Mouse (Mus musculus): ENCODE measurements around the gene Tmem87b. TPM values are rescaled to one million over a fixed set of nuclear protein-coding genes. Genes with fewer than 3 reads are reported as not detected.

Gene Tmem87b
- 35.6 and 37.4 TPM in 2 replicates for polyA plus RNA-seq (2015; fragmentation: Nextera tagmentation; extraction: Ambion mirVana)

DNA sequence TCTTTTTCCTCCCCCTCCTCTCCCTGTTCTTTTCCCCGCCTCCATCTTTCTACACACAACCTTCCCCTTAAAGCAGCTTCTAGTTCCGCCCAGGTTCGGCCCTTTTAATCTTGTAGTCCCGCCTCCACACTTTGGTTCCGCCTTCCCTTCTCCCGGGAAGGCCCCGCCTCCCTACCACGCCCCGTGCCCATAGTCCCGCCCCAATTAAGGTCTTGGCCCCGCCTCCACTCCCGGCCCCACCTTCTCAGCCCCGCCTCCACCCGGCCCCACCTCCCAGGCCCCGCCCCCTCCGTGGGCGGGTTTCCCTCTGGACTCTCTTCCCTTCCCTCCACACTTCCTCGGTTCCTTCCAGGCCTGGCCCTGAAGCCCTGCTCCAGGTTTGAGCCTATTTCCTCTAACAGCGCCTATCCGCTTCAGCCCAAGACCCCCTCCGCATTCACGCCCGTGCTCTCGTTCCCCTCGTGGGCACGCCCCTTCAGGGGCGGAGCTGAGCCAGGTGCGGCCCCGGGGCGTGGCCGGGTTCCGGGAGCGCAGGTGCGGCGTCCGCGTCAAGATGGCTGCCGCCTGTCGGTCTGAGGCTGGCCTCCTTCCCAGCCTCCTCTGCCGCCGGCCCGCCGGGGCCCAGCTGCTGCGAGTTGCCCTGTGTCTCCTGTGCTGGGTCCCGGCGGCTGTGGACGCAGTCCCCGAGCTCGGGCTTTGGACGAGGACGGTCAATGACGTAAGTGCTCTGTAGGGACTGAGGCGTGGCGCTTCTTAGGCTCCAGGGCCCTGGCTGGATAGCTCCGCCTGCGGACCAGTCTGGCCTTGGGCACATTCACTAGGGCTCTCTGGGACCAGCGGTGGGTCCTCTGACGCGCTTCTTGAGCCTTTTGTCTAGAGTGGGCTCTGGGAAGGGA lies at the start of gene Tmem87b:
TSS of gene Tmem87b (plus strand) at position 333 of the 896 bp plus-strand sequence.
- under 1% methylated on average over 58 of the region's 59 CpGs for WGBS

DNA sequence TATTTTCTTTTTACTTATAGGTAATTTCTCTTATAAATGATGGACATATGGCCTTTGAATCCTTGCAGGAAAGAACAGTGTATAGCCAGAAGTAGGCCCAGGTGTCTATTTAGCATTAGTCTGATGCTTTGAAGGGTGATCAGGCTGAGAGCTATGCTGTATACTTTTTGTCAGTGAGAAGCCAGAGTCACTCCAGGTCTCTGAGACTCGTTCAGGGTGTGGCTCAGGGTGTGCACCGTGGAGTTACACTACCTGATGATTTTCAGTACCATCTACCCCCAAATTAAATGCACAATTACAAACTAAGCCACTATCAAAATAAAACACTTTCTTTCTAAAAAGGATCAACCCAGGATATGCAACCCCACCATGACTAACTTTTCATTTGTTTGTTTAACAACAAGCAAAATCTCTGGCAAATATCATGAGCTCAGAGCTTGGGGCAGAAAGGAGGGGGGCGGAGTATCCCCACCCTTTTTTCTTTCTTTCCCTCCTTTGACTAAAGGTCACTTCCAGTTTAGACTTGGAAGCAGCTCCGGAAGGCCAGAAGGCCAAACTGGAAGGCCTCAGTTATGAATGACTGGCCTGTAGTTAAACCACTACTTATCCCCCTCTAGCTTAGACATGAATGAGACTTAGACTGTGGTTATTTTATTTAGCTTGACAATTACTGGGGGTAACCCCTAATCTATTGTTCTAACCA lies 49.2 kb upstream of the Tmem87b start:
- Histone ChIP-seq H3K27me3 (no peaks in the 10 kb centered on the region), H3K4me3 (no peak overlapping the region), H3K9me3 (no peaks in the 10 kb centered on the region), H3K36me3 (no peaks in the 10 kb centered on the region), H3K9ac (no peak overlapping the region), H3K27ac (replicated peaks) (no peak overlapping the region), H3K4me2 (no peak overlapping the region), H3K4me1 (replicated peaks) (no peaks in the 10 kb centered on the region)
- 77% methylated on average over 4 of the region's 4 CpGs for WGBS
- ATAC-seq (ENCODE audit: low read depth) = no peak

More for the DNA sequence above, at the start of gene Tmem87b:
- no peaks in the 10 kb centered on the region for H3K9me3 ChIP-seq
- H3K4me1 ChIP-seq (replicated peaks) = peaks cover 35% of the 10 kb centered on the region
- peak; percentile 94 for ATAC-seq (ENCODE audit: low read depth)
- no peaks in the 10 kb centered on the region for H3K36me3 ChIP-seq
- peak within 1 kb of the TSS; percentile 69 for H3K4me3 ChIP-seq
- no peaks in the 10 kb centered on the region for H3K27me3 ChIP-seq
- H3K4me2 ChIP-seq = peak within 1 kb of the TSS; percentile 78
- peak within 1 kb of the TSS; percentile 92 for H3K27ac ChIP-seq (replicated peaks)
- peak within 1 kb of the TSS; percentile 86 for H3K9ac ChIP-seq

DNA sequence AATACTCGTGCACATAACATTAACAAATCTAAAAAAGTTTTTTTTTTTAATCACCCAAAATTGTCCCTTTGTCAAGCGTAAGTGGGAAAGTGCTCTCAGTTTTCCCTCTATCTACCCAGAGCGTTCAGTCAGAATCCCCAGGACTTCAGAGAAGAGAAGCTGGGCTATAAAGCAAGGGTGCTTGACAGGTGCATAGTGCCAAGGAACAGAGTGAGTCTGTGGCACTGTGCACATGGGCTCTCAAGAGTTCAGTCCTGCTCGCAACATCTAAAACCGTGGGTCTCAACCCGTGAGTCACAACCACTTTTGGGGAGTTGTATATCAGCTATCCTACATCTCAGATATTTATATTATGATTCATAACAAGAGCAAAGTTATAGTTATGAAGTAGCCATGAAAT lies 47.4 kb upstream of the Tmem87b start:
- no peaks in the 10 kb centered on the region for H3K36me3 ChIP-seq
- H3K9ac ChIP-seq = no peak overlapping the region
- no peak overlapping the region for H3K4me2 ChIP-seq
- no peak overlapping the region for H3K4me3 ChIP-seq
- no peaks in the 10 kb centered on the region for H3K4me1 ChIP-seq (replicated peaks)
- 93% methylated on average over 6 of the region's 6 CpGs for WGBS
- H3K9me3 ChIP-seq = no peaks in the 10 kb centered on the region
- H3K27me3 ChIP-seq = no peaks in the 10 kb centered on the region
- no peak overlapping the region for H3K27ac ChIP-seq (replicated peaks)
- no peak for ATAC-seq (ENCODE audit: low read depth)

DNA sequence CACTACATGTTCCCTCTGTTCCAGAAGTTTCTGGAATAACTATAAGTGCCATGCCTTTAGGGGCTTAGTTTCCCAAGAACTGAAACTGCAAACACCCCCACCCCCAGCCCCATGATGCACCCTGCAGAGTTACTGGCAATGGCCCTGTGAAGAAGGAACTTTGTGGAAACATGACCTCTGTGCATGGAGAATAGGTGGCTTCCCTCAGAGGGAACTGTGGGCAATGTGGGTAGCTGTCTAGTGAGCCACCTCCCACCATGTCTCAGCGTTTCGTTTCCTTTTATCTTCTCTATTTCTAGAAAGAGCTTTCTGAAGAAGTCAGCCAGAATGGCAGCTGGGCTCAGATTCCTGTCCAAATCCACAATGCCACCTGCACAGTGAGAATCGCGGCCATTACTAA lies 46.9 kb upstream of the Tmem87b start:
- no peak overlapping the region for H3K9ac ChIP-seq
- no peaks in the 10 kb centered on the region for H3K4me1 ChIP-seq (replicated peaks)
- H3K4me2 ChIP-seq = no peak overlapping the region
- H3K4me3 ChIP-seq = no peak overlapping the region
- no peak for ATAC-seq (ENCODE audit: low read depth)
- H3K36me3 ChIP-seq = no peaks in the 10 kb centered on the region
- no peaks in the 10 kb centered on the region for H3K9me3 ChIP-seq
- H3K27ac ChIP-seq (replicated peaks) = no peak overlapping the region
- WGBS = 86% methylated on average over 4 of the region's 4 CpGs
- no peaks in the 10 kb centered on the region for H3K27me3 ChIP-seq

DNA sequence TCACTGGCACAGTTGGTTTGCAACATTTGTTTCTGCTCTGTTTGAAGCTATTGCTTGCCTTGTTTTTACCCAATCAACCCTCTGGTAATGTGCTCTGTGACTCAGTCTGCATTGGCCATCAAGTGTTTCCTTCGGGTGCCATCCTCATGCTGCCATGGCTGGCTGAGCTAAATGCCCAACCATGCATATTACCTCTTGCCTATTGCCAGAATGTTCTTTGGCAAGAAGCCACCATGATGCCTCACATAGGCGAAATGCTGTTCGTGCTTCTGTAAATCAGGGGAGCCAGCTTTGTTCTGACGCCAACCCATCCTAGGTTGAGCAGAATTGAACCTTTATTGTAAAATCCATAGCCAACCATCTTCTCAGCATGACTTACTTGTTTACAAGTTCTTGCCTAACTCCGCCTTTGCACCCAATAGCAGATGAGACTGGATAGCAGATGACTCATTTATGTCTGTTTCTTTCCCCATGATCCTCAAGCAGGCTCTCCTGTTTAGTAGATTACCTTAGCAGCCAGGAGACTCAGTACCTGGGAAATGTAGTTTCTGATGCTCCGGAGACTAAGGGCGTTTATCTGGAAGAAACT lies 46.1 kb upstream of the Tmem87b start:
- 90% methylated on average over 7 of the region's 7 CpGs for WGBS
- no peak for ATAC-seq (ENCODE audit: low read depth)
- Histone ChIP-seq H3K36me3 (no peaks in the 10 kb centered on the region), H3K27ac (replicated peaks) (no peak overlapping the region), H3K4me1 (replicated peaks) (no peaks in the 10 kb centered on the region), H3K27me3 (no peaks in the 10 kb centered on the region), H3K9ac (no peak overlapping the region), H3K9me3 (no peaks in the 10 kb centered on the region), H3K4me2 (no peak overlapping the region), H3K4me3 (no peak overlapping the region)

DNA sequence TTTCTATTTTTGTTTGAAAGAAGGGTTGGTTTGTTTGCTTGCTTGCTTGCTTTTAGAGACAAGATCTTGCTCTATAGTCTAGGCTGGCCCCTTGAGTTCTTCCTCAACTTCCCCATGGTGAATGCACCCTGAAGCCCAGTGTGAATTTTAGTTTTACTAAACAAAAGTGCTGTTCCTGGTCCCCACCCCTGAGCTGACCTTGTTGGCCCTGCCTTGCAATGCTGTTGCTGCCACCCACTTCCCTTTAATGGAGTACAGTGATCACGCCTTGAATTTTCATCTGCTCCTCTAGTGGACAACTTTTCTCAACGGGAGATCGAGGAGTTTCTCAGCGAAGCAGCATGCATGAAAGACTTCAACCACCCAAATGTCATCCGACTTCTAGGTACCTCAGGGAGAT lies 35.7 kb upstream of the Tmem87b start:
- H3K9me3 ChIP-seq = no peaks in the 10 kb centered on the region
- ATAC-seq (ENCODE audit: low read depth) = no peak
- no peaks in the 10 kb centered on the region for H3K27me3 ChIP-seq
- WGBS = 90% methylated on average over 5 of the region's 5 CpGs
- H3K4me3 ChIP-seq = no peak overlapping the region
- H3K9ac ChIP-seq = no peak overlapping the region
- H3K4me2 ChIP-seq = no peak overlapping the region
- H3K4me1 ChIP-seq (replicated peaks) = peaks cover 4% of the 10 kb centered on the region; the same call in 1 of the 2 replicates
- H3K36me3 ChIP-seq = no peaks in the 10 kb centered on the region
- H3K27ac ChIP-seq (replicated peaks) = no peak overlapping the region

DNA sequence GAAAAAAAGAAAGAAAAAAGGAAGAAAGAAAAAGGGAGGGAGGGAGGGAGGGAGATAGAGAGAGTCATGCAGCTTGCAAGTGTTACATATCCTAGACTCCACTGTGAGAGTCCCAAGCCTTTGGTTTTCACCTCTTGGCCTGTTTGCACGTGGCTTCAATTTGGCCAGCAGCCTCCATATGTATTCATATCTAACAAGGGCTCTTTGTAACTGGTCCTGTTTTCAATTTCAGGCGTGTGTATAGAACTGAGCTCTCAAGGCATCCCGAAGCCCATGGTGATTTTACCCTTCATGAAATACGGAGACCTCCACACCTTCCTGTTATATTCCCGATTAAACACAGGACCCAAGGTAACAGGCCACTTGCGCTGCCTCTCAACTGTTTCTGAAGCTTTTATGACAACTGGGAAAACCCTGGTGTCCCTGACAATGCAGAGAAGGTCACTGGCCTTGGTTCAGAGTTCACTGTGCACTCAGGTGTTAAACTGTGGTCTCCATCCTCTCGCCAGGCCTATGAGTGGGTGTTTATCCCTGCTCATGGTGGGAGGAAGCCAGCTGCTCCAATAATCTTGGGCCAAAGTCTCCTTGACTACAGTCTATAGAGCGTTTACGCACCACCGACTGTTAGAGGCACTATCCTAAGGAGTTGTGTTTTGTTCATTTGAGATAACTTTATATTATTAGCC lies 34.1 kb upstream of the Tmem87b start:
- H3K4me3 ChIP-seq = no peak overlapping the region
- no peaks in the 10 kb centered on the region for H3K9me3 ChIP-seq
- WGBS = 85% methylated on average over 10 of the region's 10 CpGs
- no peak overlapping the region for H3K27ac ChIP-seq (replicated peaks)
- H3K36me3 ChIP-seq = no peaks in the 10 kb centered on the region
- no peak overlapping the region for H3K9ac ChIP-seq
- no peaks in the 10 kb centered on the region for H3K27me3 ChIP-seq
- H3K4me1 ChIP-seq (replicated peaks) = peaks cover 4% of the 10 kb centered on the region; the same call in 1 of the 2 replicates
- no peak overlapping the region for H3K4me2 ChIP-seq
- ATAC-seq (ENCODE audit: low read depth) = no peak

DNA sequence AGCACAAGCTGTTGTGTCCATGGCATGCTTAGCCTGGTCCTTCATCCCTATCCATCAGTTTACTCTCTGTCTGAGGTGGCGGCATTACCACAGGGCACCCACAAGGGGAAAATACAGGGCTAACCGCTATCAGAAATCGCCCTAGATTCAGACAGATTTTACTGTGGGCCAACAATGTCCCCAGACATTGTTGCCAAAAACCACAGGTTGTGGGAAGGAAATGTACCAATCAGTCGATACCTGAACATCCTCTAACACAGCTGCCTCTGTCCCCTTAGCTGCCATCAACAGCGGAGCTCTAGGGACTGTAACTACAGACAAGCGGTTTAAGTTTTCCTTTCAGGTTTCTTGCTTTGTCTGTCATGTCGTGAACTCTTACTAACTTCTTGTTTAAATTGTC lies 33.1 kb upstream of the Tmem87b start:
- no peaks in the 10 kb centered on the region for H3K9me3 ChIP-seq
- H3K27me3 ChIP-seq = no peaks in the 10 kb centered on the region
- H3K9ac ChIP-seq = no peak overlapping the region
- peaks cover 4% of the 10 kb centered on the region; the same call in 1 of the 2 replicates for H3K4me1 ChIP-seq (replicated peaks)
- no peak for ATAC-seq (ENCODE audit: low read depth)
- no peak overlapping the region for H3K4me2 ChIP-seq
- WGBS = 92% methylated on average over 7 of the region's 7 CpGs
- no peak overlapping the region for H3K27ac ChIP-seq (replicated peaks)
- H3K36me3 ChIP-seq = no peaks in the 10 kb centered on the region
- H3K4me3 ChIP-seq = no peak overlapping the region

DNA sequence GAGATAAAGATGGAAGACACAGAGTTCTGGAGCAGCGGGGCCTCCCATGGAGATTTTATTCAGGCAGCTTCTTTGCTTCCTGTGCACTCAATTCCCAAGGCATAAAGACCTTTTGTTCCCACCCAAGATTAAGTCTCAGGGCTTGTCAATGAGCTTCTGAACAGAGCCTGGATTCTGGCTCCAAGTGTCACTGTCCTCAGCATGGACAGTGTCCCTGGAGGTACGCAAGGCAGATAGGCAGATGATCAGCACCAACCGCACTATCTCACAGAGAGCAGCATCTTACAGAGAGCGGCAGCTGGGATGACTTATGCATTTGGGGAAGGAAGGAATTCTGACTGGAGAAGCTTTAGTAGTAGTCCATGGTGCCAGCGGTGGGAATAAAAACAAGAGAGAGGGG lies 31.6 kb upstream of the Tmem87b start:
- no peak overlapping the region for H3K4me2 ChIP-seq
- no peak overlapping the region for H3K27ac ChIP-seq (replicated peaks)
- H3K4me3 ChIP-seq = no peak overlapping the region
- H3K9ac ChIP-seq = no peak overlapping the region
- 48% methylated on average over 5 of the region's 5 CpGs for WGBS
- H3K4me1 ChIP-seq (replicated peaks) = peaks cover 4% of the 10 kb centered on the region; the same call in 1 of the 2 replicates
- H3K9me3 ChIP-seq = no peaks in the 10 kb centered on the region
- no peaks in the 10 kb centered on the region for H3K36me3 ChIP-seq
- ATAC-seq (ENCODE audit: low read depth) = no peak
- H3K27me3 ChIP-seq = no peaks in the 10 kb centered on the region

DNA sequence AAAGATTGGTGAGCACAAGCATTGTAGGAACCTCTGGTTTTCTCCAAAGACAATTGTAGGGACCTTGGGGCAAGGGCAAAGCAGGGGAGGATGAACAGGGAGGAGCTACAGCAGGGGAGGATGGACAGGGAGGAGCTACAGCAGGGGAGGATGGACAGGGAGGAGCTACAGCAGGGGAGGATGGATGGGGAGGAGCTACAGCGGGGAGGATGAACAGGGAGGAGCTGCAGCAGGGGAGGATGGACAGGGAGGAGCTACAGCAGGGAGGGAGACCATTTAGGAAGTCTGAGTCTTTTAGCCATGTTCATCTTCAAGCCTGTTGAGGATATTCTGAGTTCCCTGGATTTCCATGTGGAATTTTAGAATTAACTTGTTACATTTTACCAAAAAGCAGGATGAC lies 31.1 kb upstream of the Tmem87b start:
- ATAC-seq (ENCODE audit: low read depth) = no peak
- Histone ChIP-seq H3K27ac (replicated peaks) (no peak overlapping the region), H3K9me3 (no peaks in the 10 kb centered on the region), H3K4me2 (no peak overlapping the region), H3K36me3 (no peaks in the 10 kb centered on the region), H3K4me3 (no peak overlapping the region), H3K27me3 (no peaks in the 10 kb centered on the region), H3K4me1 (replicated peaks) (peaks cover 4% of the 10 kb centered on the region; the same call in 1 of the 2 replicates), H3K9ac (no peak overlapping the region)
- 67% methylated on average over 1 of the region's 1 CpGs for WGBS

DNA sequence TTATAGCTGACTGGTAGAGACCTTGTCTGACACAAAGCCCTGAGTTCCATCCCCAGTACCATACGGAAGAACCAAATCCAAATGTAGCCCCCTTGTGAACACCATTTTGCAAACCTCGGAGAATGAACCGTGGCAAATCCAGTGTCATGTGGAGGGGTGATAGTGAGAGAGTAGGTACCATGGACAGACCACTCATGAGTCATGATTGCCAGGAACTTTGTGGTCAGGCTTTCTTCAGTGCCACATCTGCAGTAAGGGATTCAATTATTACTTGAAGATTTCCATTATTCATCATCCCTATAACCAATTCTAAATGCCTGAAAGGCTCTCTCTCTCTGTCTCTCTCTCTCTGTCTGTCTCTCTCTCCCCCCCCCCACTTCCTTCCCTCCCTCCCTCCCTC lies 30.1 kb upstream of the Tmem87b start:
- Histone ChIP-seq H3K4me1 (replicated peaks) (peaks cover 4% of the 10 kb centered on the region; the same call in 1 of the 2 replicates), H3K36me3 (no peaks in the 10 kb centered on the region), H3K4me3 (no peak overlapping the region), H3K9ac (no peak overlapping the region), H3K4me2 (no peak overlapping the region), H3K27ac (replicated peaks) (no peak overlapping the region), H3K27me3 (no peaks in the 10 kb centered on the region), H3K9me3 (no peaks in the 10 kb centered on the region)
- ATAC-seq (ENCODE audit: low read depth) = no peak
- WGBS = 97% methylated on average over 3 of the region's 3 CpGs

All from neural tube, embryonic 13.5 days (tissue).